Mouse (Mus musculus): ENCODE measurements at regions not wholly inside any gene's neighbourhood (a gene's known extent, or its start where the extent isn't known, plus 50 kb on each side); places are given as distances from the start of the nearest gene placed in this dataset.
A peak's percentile ranks its signal among the peaks of the same experiment; 100 is the strongest.
"Not testable (repeated sequence)": the region's sequence is repeated elsewhere in the genome, so short reads cannot be mapped to it uniquely, and the experiment has no call there.

DNA sequence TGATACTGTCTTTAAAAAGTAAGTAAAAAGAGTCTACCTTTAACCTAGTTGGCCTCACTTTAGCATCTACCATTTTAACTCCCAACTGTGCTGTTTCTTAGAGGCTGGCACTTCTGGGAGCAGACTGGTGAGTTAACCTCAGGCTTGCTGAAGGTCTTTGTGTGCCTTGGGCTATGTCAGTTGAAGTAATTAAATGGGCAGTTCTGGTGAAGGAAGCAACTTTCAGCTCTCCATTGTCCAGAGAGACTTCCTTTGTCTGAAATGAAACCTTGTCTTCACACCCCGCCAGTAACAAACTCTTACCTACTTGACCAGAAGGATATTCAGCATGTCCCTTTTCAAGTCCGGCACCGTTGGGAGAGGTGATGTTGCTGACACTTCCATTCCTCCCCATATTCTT, 55.5 kb downstream of the Zfp281 start:
- 77% methylated on average over 3 of the region's 3 CpGs for WGBS
- ATAC-seq (no peak), DNase-seq (no peak)
- H3K27ac ChIP-seq (ENCODE audit: low read depth, low read length), result no peak overlapping the region
- no peaks in the 10 kb centered on the region for H3K9me3 ChIP-seq (ENCODE audit: low read length)
- H3K4me1 ChIP-seq (ENCODE audit: insufficient read depth), result no peaks in the 10 kb centered on the region
- no peak overlapping the region for H3K4me2 ChIP-seq (ENCODE audit: low read depth)
- TF ChIP-seq CTCF (IDR thresholded peaks at IDR 0.05; ENCODE audit: low read depth), result no peak
- H3K4me3 ChIP-seq (ENCODE audit: low read depth, low read length), result no peak overlapping the region
- no peaks in the 10 kb centered on the region for H3K27me3 ChIP-seq (ENCODE audit: insufficient read depth, low read length)
- H3K36me3 ChIP-seq (ENCODE audit: insufficient read depth), result no peaks in the 10 kb centered on the region
- H3K9ac ChIP-seq, result no peak overlapping the region

DNA sequence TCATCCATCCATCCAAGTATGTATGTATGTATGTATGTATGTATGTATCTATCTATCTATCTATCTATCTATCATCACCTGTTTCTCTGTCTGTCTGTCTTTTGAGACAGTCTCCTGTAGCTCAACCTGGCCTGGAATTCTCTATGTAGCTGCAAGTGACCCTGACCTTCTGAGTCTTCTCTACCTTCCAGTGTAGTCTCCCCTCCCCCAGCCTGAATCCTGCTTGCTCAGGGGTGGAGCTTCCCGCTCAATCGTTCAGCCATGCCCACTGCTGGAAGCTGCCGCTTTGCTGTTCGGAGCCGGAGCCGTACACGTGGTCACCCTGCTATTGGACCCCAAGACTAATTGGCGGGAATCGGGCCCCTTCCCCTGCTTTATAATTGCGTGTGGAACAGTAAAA, 57.6 kb downstream of the Zfp281 start:
- H3K9me3 ChIP-seq (ENCODE audit: low read length); H3K4me1 ChIP-seq (ENCODE audit: insufficient read depth); H3K4me3 ChIP-seq (ENCODE audit: low read depth, low read length); H3K27me3 ChIP-seq (ENCODE audit: insufficient read depth, low read length); H3K27ac ChIP-seq (ENCODE audit: low read depth, low read length); H3K4me2 ChIP-seq (ENCODE audit: low read depth); H3K36me3 ChIP-seq (ENCODE audit: insufficient read depth); H3K9ac ChIP-seq; ATAC-seq; DNase-seq: not testable (repeated sequence)
- 73% methylated on average over 10 of the region's 10 CpGs for WGBS

DNA sequence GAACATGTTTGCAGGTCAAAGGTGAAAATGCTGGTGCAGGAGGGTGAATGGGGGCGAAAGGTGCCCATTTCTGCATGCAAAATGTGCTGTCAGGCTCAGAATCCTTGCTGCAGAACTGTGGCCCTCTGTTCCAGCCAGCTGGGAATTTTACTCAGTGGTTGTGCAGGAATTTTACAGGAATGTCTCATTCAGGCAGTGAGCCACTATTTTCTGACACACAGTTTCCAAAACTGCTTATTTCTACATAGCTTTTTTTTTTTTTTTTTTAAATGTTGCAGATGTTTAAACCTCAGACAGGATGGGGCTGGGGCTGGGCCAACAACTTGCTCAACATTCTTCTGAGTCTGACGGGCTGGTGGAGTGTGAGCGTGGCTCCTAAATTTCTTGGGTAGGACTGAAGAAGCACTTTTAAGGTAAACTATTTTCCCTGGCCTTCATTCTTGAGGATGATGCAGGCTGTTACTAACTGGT, 58.4 kb downstream of the Zfp281 start:
- DNase-seq, result no peak

DNA sequence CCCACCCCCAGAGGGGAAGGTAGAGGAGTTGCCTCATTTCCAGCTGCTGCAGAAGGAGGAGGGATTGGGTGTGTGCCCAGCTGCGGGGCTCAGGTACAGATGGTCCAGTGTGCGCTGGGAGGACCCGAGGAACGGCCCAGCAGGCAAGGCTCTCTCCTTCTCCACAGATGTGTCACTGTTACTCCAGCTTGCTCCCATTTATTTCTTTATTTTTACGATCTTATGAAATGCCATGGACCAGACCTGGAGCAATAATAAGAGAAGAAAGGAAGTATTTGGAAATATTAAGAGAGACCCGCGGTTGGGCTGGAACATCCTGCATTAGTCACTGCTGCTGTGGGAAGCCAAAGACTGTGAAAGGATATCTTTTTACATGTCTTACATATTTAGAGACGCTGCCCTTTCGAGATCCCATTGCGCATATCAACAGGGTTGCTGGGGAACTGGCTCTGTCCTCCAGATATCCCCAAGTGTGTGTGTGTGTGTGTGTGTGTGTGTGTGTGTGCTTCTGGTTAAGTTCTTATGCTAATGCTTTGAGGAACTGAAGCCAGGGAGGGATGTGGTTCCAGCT, 58.9 kb downstream of the Zfp281 start:
- H3K4me3 ChIP-seq (ENCODE audit: low read depth, low read length), result no peak overlapping the region
- H3K27ac ChIP-seq (ENCODE audit: low read depth, low read length), result no peak overlapping the region
- H3K4me2 ChIP-seq (ENCODE audit: low read depth), result no peak overlapping the region
- no peaks in the 10 kb centered on the region for H3K9me3 ChIP-seq (ENCODE audit: low read length)
- H3K4me1 ChIP-seq (ENCODE audit: insufficient read depth), result no peaks in the 10 kb centered on the region
- no peak for TF ChIP-seq CTCF (IDR thresholded peaks at IDR 0.05; ENCODE audit: low read depth)
- no peaks in the 10 kb centered on the region for H3K27me3 ChIP-seq (ENCODE audit: insufficient read depth, low read length)
- WGBS, result 69% methylated on average over 10 of the region's 10 CpGs
- peak; percentile 49 for DNase-seq
- ATAC-seq, result peak; percentile 50
- no peaks in the 10 kb centered on the region for H3K36me3 ChIP-seq (ENCODE audit: insufficient read depth)
- H3K9ac ChIP-seq, result no peak overlapping the region

More for the DNA sequence above, 58.4 kb downstream of the Zfp281 start:
- H3K4me1 ChIP-seq (ENCODE audit: insufficient read depth), result no peaks in the 10 kb centered on the region
- no peaks in the 10 kb centered on the region for H3K36me3 ChIP-seq (ENCODE audit: insufficient read depth)
- no peaks in the 10 kb centered on the region for H3K27me3 ChIP-seq (ENCODE audit: insufficient read depth, low read length)
- TF ChIP-seq CTCF (IDR thresholded peaks at IDR 0.05; ENCODE audit: low read depth), result no peak
- H3K9me3 ChIP-seq (ENCODE audit: low read length), result no peaks in the 10 kb centered on the region
- no peak overlapping the region for H3K27ac ChIP-seq (ENCODE audit: low read depth, low read length)
- H3K4me3 ChIP-seq (ENCODE audit: low read depth, low read length), result no peak overlapping the region
- WGBS, result 78% methylated on average over 3 of the region's 3 CpGs
- H3K4me2 ChIP-seq (ENCODE audit: low read depth), result no peak overlapping the region
- H3K9ac ChIP-seq, result no peak overlapping the region
- ATAC-seq, result no peak

DNA sequence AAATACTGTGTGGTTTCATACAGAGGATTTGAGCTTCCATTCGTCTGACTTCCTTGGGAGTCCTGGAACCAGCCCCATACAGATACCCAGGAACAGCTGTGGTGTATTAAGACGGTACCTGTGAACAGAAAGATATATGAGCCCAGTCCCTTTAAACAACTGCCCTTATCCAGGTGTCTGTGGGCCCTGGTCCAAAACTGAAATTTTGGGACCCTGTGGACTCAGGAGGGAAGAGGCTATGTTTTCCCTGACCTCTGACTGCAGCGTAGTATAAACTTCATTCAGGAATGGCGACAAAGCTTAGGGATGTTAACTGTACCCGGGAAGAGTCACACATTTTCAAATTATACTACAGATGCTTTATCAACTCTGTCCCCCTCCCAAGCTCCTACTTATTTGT, 59.8 kb downstream of the Zfp281 start:
- Histone ChIP-seq H3K4me3 (ENCODE audit: low read depth, low read length) (no peak overlapping the region), H3K4me2 (ENCODE audit: low read depth) (no peak overlapping the region), H3K36me3 (ENCODE audit: insufficient read depth) (no peaks in the 10 kb centered on the region), H3K9ac (no peak overlapping the region), H3K27me3 (ENCODE audit: insufficient read depth, low read length) (no peaks in the 10 kb centered on the region), H3K27ac (ENCODE audit: low read depth, low read length) (0 out of 2 replicates have a peak overlapping the region, but pooled peaks have one; percentile 15), H3K9me3 (ENCODE audit: low read length) (no peaks in the 10 kb centered on the region), H3K4me1 (ENCODE audit: insufficient read depth) (no peaks in the 10 kb centered on the region)
- WGBS, result 80% methylated on average over 5 of the region's 5 CpGs
- DNase-seq (no peak), ATAC-seq (no peak)
- no peak for TF ChIP-seq CTCF (IDR thresholded peaks at IDR 0.05; ENCODE audit: low read depth)

DNA sequence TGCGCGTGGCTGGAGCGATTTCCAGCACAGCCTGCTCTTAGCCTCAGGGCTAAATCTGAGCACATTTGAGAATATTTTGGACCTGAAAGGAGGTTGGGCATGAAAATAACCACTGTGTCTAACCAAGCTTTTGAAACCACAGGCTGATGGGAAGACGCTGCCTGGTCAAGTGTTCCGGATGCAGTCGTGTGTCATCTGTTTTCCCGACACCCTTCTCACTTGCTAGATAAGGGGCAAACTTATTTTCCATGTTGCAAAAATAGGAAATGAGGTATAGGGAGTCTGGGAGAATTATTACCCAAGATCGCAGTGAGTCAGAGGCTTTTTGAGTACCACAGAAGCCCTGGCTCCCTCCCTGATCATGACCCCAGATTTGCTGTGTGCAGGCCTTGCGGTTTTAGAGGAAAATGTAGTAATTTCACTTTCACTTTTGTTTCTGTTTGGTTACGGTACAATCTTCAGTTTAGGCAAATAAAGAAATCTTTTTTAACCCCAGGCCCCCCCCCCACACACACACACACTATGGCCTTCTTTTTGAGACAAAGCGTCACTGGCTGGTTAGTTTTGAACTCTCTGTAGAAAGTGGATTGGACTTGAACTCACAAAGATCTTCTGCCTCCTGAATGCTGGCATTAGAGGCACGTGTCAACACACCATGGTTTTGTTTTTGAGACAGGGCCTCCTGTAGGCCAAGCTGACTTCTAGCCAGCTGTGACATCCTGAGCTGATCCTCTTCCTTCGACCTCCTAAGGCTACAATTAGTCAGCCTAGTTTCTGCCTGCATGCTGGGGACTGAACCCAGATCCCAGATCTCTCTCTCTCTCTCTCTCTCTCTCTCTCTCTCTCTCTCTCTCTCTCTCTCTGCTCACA, 60.7 kb downstream of the Zfp281 start:
- Histone ChIP-seq H3K36me3 (ENCODE audit: insufficient read depth) (no peaks in the 10 kb centered on the region), H3K4me2 (ENCODE audit: low read depth) (no peak overlapping the region), H3K9me3 (ENCODE audit: low read length) (no peaks in the 10 kb centered on the region), H3K9ac (no peak overlapping the region), H3K4me1 (ENCODE audit: insufficient read depth) (no peaks in the 10 kb centered on the region), H3K27ac (ENCODE audit: low read depth, low read length) (no peak overlapping the region), H3K27me3 (ENCODE audit: insufficient read depth, low read length) (no peaks in the 10 kb centered on the region), H3K4me3 (ENCODE audit: low read depth, low read length) (no peak overlapping the region)
- TF ChIP-seq CTCF (IDR thresholded peaks at IDR 0.05; ENCODE audit: low read depth), result no peak
- ATAC-seq (no peak), DNase-seq (no peak)
- 70% methylated on average over 13 of the region's 13 CpGs for WGBS

DNA sequence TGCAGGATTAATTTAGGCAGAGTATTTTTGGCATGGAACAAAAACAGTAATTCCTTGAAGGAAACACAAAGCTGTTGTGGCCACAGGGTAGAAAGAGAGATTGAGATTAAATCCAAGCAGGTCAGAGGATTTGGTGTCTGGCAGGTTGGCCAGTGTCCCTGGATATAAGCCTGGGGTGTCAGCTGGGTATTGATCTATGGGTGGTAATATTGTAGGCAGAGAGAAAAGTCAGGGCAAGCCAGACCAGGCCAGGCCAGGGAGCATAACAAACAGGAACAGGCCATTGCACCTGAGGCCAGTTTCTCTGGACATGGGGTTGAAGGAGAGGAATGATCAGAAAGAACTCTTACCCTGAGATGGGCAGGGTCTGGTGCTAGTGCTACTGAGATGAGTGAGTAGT, 61.8 kb downstream of the Zfp281 start:
- Histone ChIP-seq H3K27ac (ENCODE audit: low read depth, low read length) (no peak overlapping the region), H3K4me3 (ENCODE audit: low read depth, low read length) (no peak overlapping the region), H3K4me2 (ENCODE audit: low read depth) (no peak overlapping the region), H3K9ac (no peak overlapping the region), H3K4me1 (ENCODE audit: insufficient read depth) (no peaks in the 10 kb centered on the region), H3K9me3 (ENCODE audit: low read length) (no peaks in the 10 kb centered on the region), H3K36me3 (ENCODE audit: insufficient read depth) (no peaks in the 10 kb centered on the region), H3K27me3 (ENCODE audit: insufficient read depth, low read length) (no peaks in the 10 kb centered on the region)
- TF ChIP-seq CTCF (IDR thresholded peaks at IDR 0.05; ENCODE audit: low read depth), result no peak
- ATAC-seq, result no peak
- DNase-seq, result no peak
